Mouse (Mus musculus) left cerebral cortex, adult 6 months (tissue): Measurements from ENCODE around the gene Mospd2. TPM values are rescaled to one million over a fixed set of nuclear protein-coding genes. Genes with fewer than 3 reads are reported as not detected.

Experiments used
- long read RNA-seq, 2 experiments: library from polyadenylated mRNA; unstranded; transcript quantifications; one replicate each; pipeline ENCODE4 v2.0.0; 2019 to 2020
- polyA plus RNA-seq: library from polyadenylated mRNA; unstranded; fragments of <200 nt; fragmentation: Nextera tagmentation; gene quantifications from 2 replicates; pipeline ENCODE4 v1.2.3, GENCODE M21; 2021

Mospd2 gene
- 4.3 and 5.1 TPM in 2 replicates for polyA plus RNA-seq
- long read RNA-seq, experiment 1, transcript Mospd2-201 (15 exons, 2,015 nt): major isoform, 38 of 64 reads
- long read RNA-seq, experiment 1, transcript Mospd2-203 (15 exons, 2,487 nt): minor isoform, 6 of 64 reads
- long read RNA-seq, experiment 1, partial matches to known transcripts: 3 of 64 reads
- long read RNA-seq, experiment 1, other reads (novel, unspliced or antisense): 14 of 64 reads
- long read RNA-seq, experiment 2, partial matches to known transcripts: 3 of 5 reads
- long read RNA-seq, experiment 2, other reads (novel, unspliced or antisense): 1 of 5 reads

DNA sequence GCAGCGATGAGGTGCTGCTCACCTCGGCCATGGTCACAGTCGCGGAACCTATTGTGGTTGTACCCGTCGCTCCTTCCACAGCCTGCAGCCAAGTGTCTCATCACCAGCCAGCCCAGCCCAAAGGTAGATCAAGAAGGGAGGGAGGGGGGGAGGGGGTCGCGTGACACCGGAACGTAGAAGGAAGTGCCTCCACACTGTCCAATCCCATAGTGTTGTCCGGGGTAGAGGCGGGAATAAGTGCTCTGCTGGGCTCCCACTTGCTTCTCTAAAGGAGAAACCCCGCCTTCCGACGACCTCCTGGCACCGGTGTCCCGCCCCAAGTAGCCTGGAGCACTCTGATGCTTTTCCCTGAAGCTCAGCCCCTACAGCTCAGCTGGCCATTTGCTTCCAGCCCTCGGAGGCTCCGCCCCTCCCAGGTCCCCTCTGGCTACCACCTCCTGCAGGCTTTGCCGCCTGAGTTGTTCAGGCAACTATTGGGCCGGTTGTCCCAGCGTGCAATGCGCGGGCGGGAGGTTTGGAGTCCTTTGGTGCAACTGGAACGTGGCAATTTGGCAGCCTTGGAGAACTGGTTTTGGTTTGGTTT is at the start of gene Mospd2, which contains the start of gene Fancb:
Gene Mospd2, minus strand, starts transcription at position 183 of the 583 bp plus-strand sequence.
Gene Fancb, plus strand, starts transcription at position 400 of the 583 bp plus-strand sequence.

DNA sequence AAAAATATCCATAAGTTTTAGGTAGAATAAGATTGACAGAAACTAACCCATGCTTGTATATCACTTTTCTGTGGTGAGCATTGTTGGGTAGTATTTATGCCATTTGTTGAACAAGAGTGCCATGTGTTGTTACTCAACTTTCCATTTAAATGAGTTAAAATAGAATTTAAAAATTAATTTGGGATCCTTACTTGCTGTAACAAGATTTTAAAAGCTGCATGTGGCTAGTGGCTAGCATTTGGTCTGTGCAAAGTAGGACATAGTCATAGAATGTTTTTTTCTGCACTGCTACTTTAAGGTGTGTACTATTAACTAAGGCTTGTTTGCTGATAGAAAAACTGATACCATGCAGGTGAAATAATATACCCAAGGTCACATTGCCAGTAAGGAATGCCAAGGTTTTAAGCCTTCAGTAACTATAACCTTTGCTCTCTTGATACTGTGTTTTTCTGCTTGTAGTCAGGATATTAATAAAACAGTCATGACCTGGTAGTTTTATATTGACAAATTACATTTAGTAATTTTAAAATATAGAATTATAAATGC is 24.7 kb upstream of the Mospd2 start, which contains the start of gene Gm17604:
Gene Gm17604, minus strand, starts transcription at position 51 of the 546 bp plus-strand sequence.

Other genes starting within 250 kb of the Mospd2 start
- gene Fancb, start 217 bp upstream of the Mospd2 start, polyA plus RNA-seq: 0.88 and 1.2 TPM in 2 replicates
- not detected in 2 replicates for gene Gm17604, start 24.5 kb upstream of the Mospd2 start, polyA plus RNA-seq